Mouse (Mus musculus) liver, postnatal 0 days (tissue): ENCODE results near the gene Psmd9. TPM values are rescaled to one million over a fixed set of nuclear protein-coding genes. Genes with fewer than 3 reads are reported as not detected.

Source experiments
- ATAC-seq: fragments of 200-750 bp; cut with Nextera tagmentation; 2 replicates; pipeline ENCODE4 v1.8.0; 2017; ENCODE audit warnings: mild to moderate bottlenecking, moderate library complexity
- DNase-seq: peaks from one replicate; pipeline ENCODE4 v3.0.0-alpha.2; 2016
- H3K27ac ChIP-seq: fragments of 300-500 bp; sonication (generic); 2 replicates; pipeline ENCODE4 v1.5.1; 2014; ENCODE audit warnings: antibody characterized with exemption, moderate library complexity, mild to moderate bottlenecking, low read depth
- H3K27me3 ChIP-seq: fragments of 300-500 bp; sonication (generic); 2 replicates; pipeline ENCODE4 v1.6.1; 2014; ENCODE audit warnings: low read length, control low read depth, mixed read lengths; ENCODE audit not compliant: insufficient read depth
- H3K36me3 ChIP-seq: fragments of 300-500 bp; sonication (generic); replicated peaks from 2 replicates; pipeline ENCODE4 v1.6.1; 2014; ENCODE audit warnings: mild to moderate bottlenecking, control low read depth, low read length, moderate library complexity, mixed read lengths; ENCODE audit not compliant: insufficient read depth
- H3K4me1 ChIP-seq: fragments of 300-500 bp; sonication (generic); 2 replicates; pipeline ENCODE4 v1.6.1; 2014; ENCODE audit warnings: antibody characterized with exemption, mild to moderate bottlenecking, control low read depth; ENCODE audit not compliant: insufficient read depth
- H3K4me2 ChIP-seq: fragments of 300-500 bp; sonication (generic); 2 replicates; pipeline ENCODE4 v1.6.1; 2014; ENCODE audit warnings: low read depth, mild to moderate bottlenecking, low read length, moderate library complexity, mixed read lengths
- H3K4me3 ChIP-seq: fragments of 300-500 bp; sonication (generic); 2 replicates; pipeline ENCODE4 v1.5.1; 2014; ENCODE audit warnings: low read depth, low read length
- H3K9ac ChIP-seq: fragments of 300-500 bp; sonication (generic); replicated peaks from 2 replicates; pipeline ENCODE4 v1.6.1; 2014; ENCODE audit warnings: mild to moderate bottlenecking, moderate library complexity
- H3K9me3 ChIP-seq: fragments of 300-500 bp; sonication (generic); 2 replicates; pipeline ENCODE4 v1.6.1; 2016; ENCODE audit warnings: mild to moderate bottlenecking, control low read depth, low read length, mixed read lengths
- CTCF ChIP-seq: sonication (generic); IDR thresholded peaks from 2 replicates; pipeline ENCODE4 v1.5.1; 2016; ENCODE audit warnings: antibody characterized with exemption, low read depth
- EP300 ChIP-seq: IDR thresholded peaks from 2 replicates; pipeline ENCODE4 v1.6.1; 2016; ENCODE audit warnings: antibody characterized with exemption, low read depth, mild to moderate bottlenecking
- WGBS: fragments of 180-500 bp; shearing (Covaris S2); extraction: QIAGEN DNeasy Blood & Tissue Kit; methylation state at CpG from one replicate; pipeline ENCODE4 v1.1.7; 2014; ENCODE audit not compliant: insufficient replicate concordance; 5-methylcytosine and 5-hydroxymethylcytosine counted together
- polyA plus RNA-seq: library from polyadenylated mRNA; unstranded; fragments of >200 nt; fragmentation: Nextera tagmentation; extraction: Ambion mirVana; gene quantifications from 2 replicates; pipeline ENCODE4 v1.2.1, GENCODE M21; 2015

Gene Psmd9
- polyA plus RNA-seq, 1 experiment from 2014 or later: 120 TPM

- 0 out of 2 replicates have a peak, but pooled peaks have one; percentile 6 for TF ChIP-seq EP300
- peak; percentile 99 for TF ChIP-seq CTCF
These were observed 36.0 kb upstream of the Psmd9 start for GRCm38 (mm10) chr5:123133083-123133783.

GRCm38 (mm10) chr5:123133784-123134143, 35.4 kb upstream of the Psmd9 start:
- WGBS: 53% methylated on average over 7 of the region's 7 CpGs
- H3K4me1 ChIP-seq: peaks cover 72% of the 10 kb centered on the region
- 0 out of 2 replicates have a peak overlapping the region, but pooled peaks have one; percentile 100 for H3K27ac ChIP-seq
- no peak for ATAC-seq
- H3K4me2 ChIP-seq: no peak overlapping the region
- H3K27me3 ChIP-seq: no peaks in the 10 kb centered on the region
- H3K9me3 ChIP-seq: no peaks in the 10 kb centered on the region
- H3K36me3 ChIP-seq: peaks cover 14% of the 10 kb centered on the region
- no peak overlapping the region for H3K4me3 ChIP-seq
- H3K9ac ChIP-seq: no peak overlapping the region
- DNase-seq: no peak
- TF ChIP-seq CTCF: no peak
- no peak for TF ChIP-seq EP300

More at GRCm38 (mm10) chr5:123133083-123133783, 36.0 kb upstream of the Psmd9 start:
- Histone ChIP-seq H3K4me2 (peak overlapping the region; percentile 84), H3K27ac (peak overlapping the region; percentile 7; the same call in 1 of the 2 replicates), H3K4me3 (no peak overlapping the region), H3K27me3 (no peaks in the 10 kb centered on the region), H3K9ac (no peak overlapping the region), H3K9me3 (no peaks in the 10 kb centered on the region), H3K36me3 (peaks cover 14% of the 10 kb centered on the region), H3K4me1 (peaks cover 69% of the 10 kb centered on the region)
- WGBS: 19% methylated on average over 18 of the region's 18 CpGs
- ATAC-seq (no peak), DNase-seq (peak; percentile 92)

GRCm38 (mm10) chr5:123134186-123134874, 34.9 kb upstream of the Psmd9 start:
- no peak for DNase-seq
- Histone ChIP-seq H3K9me3 (no peaks in the 10 kb centered on the region), H3K36me3 (peaks cover 14% of the 10 kb centered on the region), H3K27me3 (no peaks in the 10 kb centered on the region), H3K4me3 (no peak overlapping the region), H3K4me1 (peaks cover 69% of the 10 kb centered on the region), H3K9ac (no peak overlapping the region), H3K4me2 (peak overlapping the region; percentile 88), H3K27ac (peak overlapping the region; percentile 100; the same call in 1 of the 2 replicates)
- WGBS: 43% methylated on average over 13 of the region's 13 CpGs
- no peak for ATAC-seq
- TF ChIP-seq EP300 (no peak), CTCF (no peak)

GRCm38 (mm10) chr5:123134875-123135382, 34.3 kb upstream of the Psmd9 start:
- Histone ChIP-seq H3K9ac (peak overlapping the region; percentile 99; the same call in 1 of the 2 replicates), H3K27me3 (no peaks in the 10 kb centered on the region), H3K9me3 (no peaks in the 10 kb centered on the region), H3K4me1 (peaks cover 69% of the 10 kb centered on the region), H3K4me3 (peak overlapping the region; percentile 94; the same call in 1 of the 2 replicates), H3K36me3 (peaks cover 14% of the 10 kb centered on the region), H3K4me2 (peak overlapping the region; percentile 88), H3K27ac (peak overlapping the region; percentile 100)
- WGBS: 57% methylated on average over 8 of the region's 8 CpGs
- TF ChIP-seq EP300 (no peak), CTCF (no peak)
- ATAC-seq (no peak), DNase-seq (no peak)

GRCm38 (mm10) chr5:123135471-123136360, 33.5 kb upstream of the Psmd9 start:
- peak; percentile 55 for ATAC-seq
- Histone ChIP-seq H3K9me3 (no peaks in the 10 kb centered on the region), H3K9ac (peak overlapping the region; percentile 99), H3K27me3 (no peaks in the 10 kb centered on the region), H3K4me2 (peak overlapping the region; percentile 88), H3K36me3 (peaks cover 14% of the 10 kb centered on the region), H3K4me1 (peaks cover 69% of the 10 kb centered on the region), H3K4me3 (peak overlapping the region; percentile 94), H3K27ac (peak overlapping the region; percentile 100)
- TF ChIP-seq CTCF (no peak), EP300 (no peak; the same call in none of the 2 replicates)
- 18% methylated on average over 30 of the region's 30 CpGs for WGBS
- peak; percentile 89 for DNase-seq
